Mouse (Mus musculus) liver, embryonic 14.5 days (tissue): ENCODE measurements around the gene Mcidas.

ENCODE experiments used
- CTCF ChIP-seq: IDR thresholded peaks from 2 replicates; pipeline ENCODE4 v1.5.1; 2016; ENCODE audit warnings: antibody characterized with exemption, low read depth, control low read depth
- EP300 ChIP-seq: IDR thresholded peaks from 2 replicates; pipeline ENCODE4 v1.6.1; 2016; ENCODE audit warnings: antibody characterized with exemption, low read depth

DNA sequence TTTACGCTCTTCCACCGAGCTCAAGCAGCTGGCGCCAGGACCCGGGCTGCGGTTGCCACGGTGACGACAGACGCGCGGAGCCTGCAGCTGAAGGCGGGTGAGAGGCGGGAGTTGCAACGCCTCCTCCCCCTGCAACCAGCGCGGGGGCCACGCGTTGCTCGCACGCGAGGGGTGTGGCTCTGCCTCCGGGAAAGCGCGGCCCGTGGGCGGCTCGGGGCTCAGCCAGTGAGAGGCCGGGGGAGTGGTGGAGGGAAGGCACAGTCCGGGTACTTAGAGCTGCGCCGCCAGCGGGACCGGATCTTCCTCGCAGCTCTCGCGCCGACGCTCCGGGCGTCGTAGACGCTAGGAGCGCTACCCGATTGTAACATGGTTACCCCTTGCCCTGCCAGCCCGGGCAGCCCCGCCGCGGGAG is 6.1 kb upstream of the Mcidas start, which contains the start of gene Ccno:
- TF ChIP-seq CTCF: no peak
- no peak for TF ChIP-seq EP300
